Mouse (Mus musculus) myocyte (in vitro differentiated cells): ENCODE results near the gene Gpr37.

Source experiments
- CEBPB ChIP-seq: IDR thresholded peaks from 2 replicates; pipeline ENCODE4 v1.6.1; 2011; ENCODE audit warnings: mild to moderate bottlenecking, moderate library complexity; ENCODE audit not compliant: poor library complexity, insufficient read depth, severe bottlenecking
- E2F4 ChIP-seq: IDR thresholded peaks from one replicate; pipeline ENCODE4 v1.6.1; 2011; ENCODE audit warnings: mild to moderate bottlenecking, control low read depth, moderate library complexity; ENCODE audit not compliant: insufficient read depth
- MAX ChIP-seq: IDR thresholded peaks from one replicate; pipeline ENCODE4 v1.6.1; 2011; ENCODE audit warnings: low read depth, mild to moderate bottlenecking, control low read depth
- MYOD1 ChIP-seq, 3 experiments: IDR thresholded peaks; one replicate each; pipeline ENCODE4 v1.6.1; 2011; ENCODE audit warnings: control low read depth in 2 of 3, low read depth in 2 of 3, mild to moderate bottlenecking in 2 of 3, moderate library complexity in 1 of 3; ENCODE audit not compliant: insufficient read length in 2 of 3, control insufficient read depth in 1 of 3
- POLR2A ChIP-seq: IDR thresholded peaks from one replicate; pipeline ENCODE4 v1.6.1; 2011; ENCODE audit warnings: low read depth, mild to moderate bottlenecking, control low read depth, moderate library complexity; ENCODE audit not compliant: insufficient read length
- SRF ChIP-seq: IDR thresholded peaks from one replicate; pipeline ENCODE4 v1.6.1; 2011; ENCODE audit warnings: low read depth; ENCODE audit not compliant: control insufficient read depth, insufficient read length
- USF1 ChIP-seq: IDR thresholded peaks from one replicate; pipeline ENCODE4 v1.6.1; 2011; ENCODE audit warnings: low read depth, mild to moderate bottlenecking, control low read depth, moderate library complexity

DNA sequence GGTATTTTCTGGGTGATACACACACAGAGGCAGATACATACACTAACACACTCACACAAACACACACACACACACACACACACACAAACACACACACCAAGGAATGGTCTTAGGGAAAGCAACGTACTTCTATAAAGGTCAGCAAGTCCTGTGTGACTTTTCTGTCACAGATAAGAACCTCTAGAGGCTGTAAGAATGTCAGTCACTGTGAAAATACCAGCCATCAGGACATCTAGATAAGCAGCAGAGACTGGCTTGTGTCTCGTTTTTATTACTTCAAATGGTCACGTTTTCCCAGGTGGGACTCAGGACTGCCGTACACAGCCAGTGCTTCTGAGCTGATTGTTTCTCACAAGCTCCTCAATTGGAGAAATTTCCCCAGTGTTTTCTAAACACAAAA lies 20.4 kb downstream of the Gpr37 start:
- TF ChIP-seq POLR2A (no peak), USF1 (no peak), SRF (no peak), MYOD1 (IDR thresholded peaks at IDR 0.05; ENCODE audit: control insufficient read depth in 1 of 3, insufficient read length in 2 of 3, low read depth in 2 of 3) (no peak), E2F4 (no peak), MAX (no peak), CEBPB (no peak)
